Mouse (Mus musculus) bone marrow, adult 2 months (tissue): Measurements from ENCODE around the gene Myadm.

Source experiments
- CTCF ChIP-seq: fragments of 200-500 bp; IDR thresholded peaks from 2 replicates; pipeline ENCODE4 v1.5.1; 2011; ENCODE audit warnings: low read length, control low read depth; ENCODE audit not compliant: control insufficient read depth, insufficient read depth
- POLR2A ChIP-seq: fragments of 200-500 bp; IDR thresholded peaks from 2 replicates; pipeline ENCODE4 v1.6.1; 2011; ENCODE audit warnings: low read depth, mild to moderate bottlenecking, control low read depth, low read length, borderline replicate concordance; ENCODE audit not compliant: control insufficient read depth

- TF ChIP-seq POLR2A (no peak), CTCF (no peak)
Measured at GRCm38 (mm10) chr7:3261446-3261845, 27.4 kb upstream of the Myadm start.
